Mouse (Mus musculus): Measurements from ENCODE around the gene Tmc3. TPM values are rescaled to one million over a fixed set of nuclear protein-coding genes. Genes with fewer than 3 reads are reported as not detected.

The Tmc3 gene
- total RNA-seq (2012; rRNA removed), result 0.80 and 1.3 TPM in 2 replicates

DNA sequence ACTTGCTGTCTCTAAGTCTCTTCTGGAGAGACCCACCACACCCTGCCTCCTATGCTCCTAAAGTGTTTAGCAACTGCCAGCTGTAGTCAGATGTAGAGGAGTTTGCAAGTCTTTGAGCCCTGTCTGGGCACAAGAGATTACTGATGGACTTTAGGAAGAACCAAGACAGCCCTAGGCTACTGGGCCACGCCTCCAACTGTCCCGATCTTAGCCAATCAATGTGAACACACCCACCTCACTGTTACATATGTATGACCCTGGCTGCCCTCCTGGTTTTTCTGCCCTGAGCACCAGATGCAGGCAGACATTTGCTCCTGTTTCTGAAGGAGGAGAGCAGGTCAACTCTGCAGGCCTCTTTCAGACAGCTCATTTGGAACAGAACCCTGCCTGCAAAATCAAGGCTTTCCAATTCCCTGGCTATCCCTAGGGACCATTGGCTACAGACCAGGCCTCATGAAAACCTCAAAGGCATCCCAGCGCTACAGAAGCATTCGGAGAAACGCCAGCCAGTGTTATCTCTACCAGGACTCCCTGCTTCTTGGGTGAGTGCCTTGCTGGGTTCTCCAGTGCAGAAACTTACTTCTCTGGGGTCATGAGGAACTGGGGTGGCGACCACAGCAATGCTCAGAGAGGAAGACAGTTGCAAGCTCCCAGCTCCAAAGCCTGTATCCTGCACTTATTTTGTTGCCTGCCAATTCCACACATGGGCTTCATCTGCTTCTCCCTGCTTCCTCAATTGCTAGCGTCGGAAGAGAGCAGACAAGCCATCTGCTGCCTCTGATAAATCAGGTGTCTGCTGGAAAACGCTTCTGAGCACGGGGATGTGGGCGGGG is at the start of gene Tmc3:
Gene Tmc3, plus strand, starts transcription at position 289 of the 833 bp plus-strand sequence.
- Histone ChIP-seq H3K27ac (ENCODE audit: insufficient read depth, low read depth, low read length, poor library complexity, severe bottlenecking) (no peak within 1 kb of the TSS), H3K36me3 (ENCODE audit: control insufficient read depth, insufficient read depth, low read length, poor library complexity, severe bottlenecking) (no peaks in the 10 kb centered on the region), H3K9me3 (ENCODE audit: control insufficient read depth, insufficient read depth, low read depth, low read length) (no peaks in the 10 kb centered on the region), H3K9ac (ENCODE audit: insufficient read depth, low read depth, low read length, poor library complexity, severe bottlenecking) (no peak within 1 kb of the TSS), H3K4me3 (ENCODE audit: insufficient read depth in 1 of 2, low read depth in 1 of 2, low read length in 2 of 2, poor library complexity in 1 of 2, severe bottlenecking in 1 of 2) (no peak within 1 kb of the TSS), H3K4me1 (ENCODE audit: control insufficient read depth in 2 of 2, insufficient read depth in 2 of 2, low read length in 2 of 2, poor library complexity in 1 of 2) (no peaks in the 10 kb centered on the region)
- TF ChIP-seq HCFC1 (IDR thresholded peaks at IDR 0.05; ENCODE audit: borderline replicate concordance, insufficient read depth, low read length) (no peak), ZC3H11A (IDR thresholded peaks at IDR 0.05; ENCODE audit: borderline replicate concordance, low read depth, low read length) (no peak), MAFK (IDR thresholded peaks at IDR 0.05; ENCODE audit: insufficient read depth, low read depth, low read length) (no peak), CHD2 (IDR thresholded peaks at IDR 0.05; ENCODE audit: low read depth, low read length) (no peak), ZNF384 (IDR thresholded peaks at IDR 0.05; ENCODE audit: low read depth, low read length) (no peak)
- DNase-seq (ENCODE audit: low read depth, low spot score), result no peak
- in situ Hi-C loops (cut with MboI; ENCODE audit: low sequenced_read_pairs in 2 of 2, unreplicated experiment in 2 of 2), result no loop called here

DNA sequence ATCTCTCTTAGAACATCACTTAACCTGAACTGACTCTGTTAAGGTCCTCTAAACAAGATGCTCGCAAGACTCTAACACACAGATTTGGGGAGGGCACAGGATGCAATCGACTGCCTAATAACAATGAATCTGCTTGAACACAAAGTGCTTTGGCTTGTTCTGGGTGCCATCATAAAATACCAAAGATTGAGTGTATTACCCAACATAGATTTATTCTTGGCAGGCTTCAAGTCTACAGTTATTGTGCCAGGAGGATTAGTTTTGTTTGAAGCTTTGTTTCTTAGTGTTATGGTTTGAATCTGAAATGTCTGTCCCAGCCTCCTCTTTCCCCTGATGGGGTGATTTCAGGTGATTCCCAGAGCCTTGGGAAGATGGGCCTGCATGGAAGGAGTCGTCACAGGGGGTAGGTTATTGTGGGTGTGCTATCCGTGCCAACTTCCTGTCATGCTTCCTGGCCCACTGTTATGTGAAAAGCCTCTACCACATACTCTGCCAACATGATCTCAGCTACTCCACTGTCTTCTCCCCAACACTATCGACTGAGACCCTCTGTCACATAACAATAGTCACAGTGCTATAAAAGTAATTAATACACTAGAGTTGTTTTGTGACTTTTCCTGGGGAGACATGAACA is 43.1 kb upstream of the Tmc3 start:
- DNase-seq (ENCODE audit: low read depth, low spot score), result no peak
- in situ Hi-C loops (cut with MboI; ENCODE audit: low sequenced_read_pairs in 2 of 2, unreplicated experiment in 2 of 2), result no loop called here
- TF ChIP-seq MAFK (IDR thresholded peaks at IDR 0.05; ENCODE audit: insufficient read depth, low read depth, low read length) (no peak), HCFC1 (IDR thresholded peaks at IDR 0.05; ENCODE audit: borderline replicate concordance, insufficient read depth, low read length) (no peak), ZNF384 (IDR thresholded peaks at IDR 0.05; ENCODE audit: low read depth, low read length) (no peak), CHD2 (IDR thresholded peaks at IDR 0.05; ENCODE audit: low read depth, low read length) (no peak), ZC3H11A (IDR thresholded peaks at IDR 0.05; ENCODE audit: borderline replicate concordance, low read depth, low read length) (no peak)
- Histone ChIP-seq H3K9ac (ENCODE audit: insufficient read depth, low read depth, low read length, poor library complexity, severe bottlenecking) (no peak overlapping the region), H3K27ac (ENCODE audit: insufficient read depth, low read depth, low read length, poor library complexity, severe bottlenecking) (no peak overlapping the region), H3K4me1 (ENCODE audit: control insufficient read depth in 2 of 2, insufficient read depth in 2 of 2, low read length in 2 of 2, poor library complexity in 1 of 2) (no peaks in the 10 kb centered on the region), H3K36me3 (ENCODE audit: control insufficient read depth, insufficient read depth, low read length, poor library complexity, severe bottlenecking) (no peaks in the 10 kb centered on the region), H3K4me3 (ENCODE audit: insufficient read depth in 1 of 2, low read depth in 1 of 2, low read length in 2 of 2, poor library complexity in 1 of 2, severe bottlenecking in 1 of 2) (no peak overlapping the region), H3K9me3 (ENCODE audit: control insufficient read depth, insufficient read depth, low read depth, low read length) (no peaks in the 10 kb centered on the region)

DNA sequence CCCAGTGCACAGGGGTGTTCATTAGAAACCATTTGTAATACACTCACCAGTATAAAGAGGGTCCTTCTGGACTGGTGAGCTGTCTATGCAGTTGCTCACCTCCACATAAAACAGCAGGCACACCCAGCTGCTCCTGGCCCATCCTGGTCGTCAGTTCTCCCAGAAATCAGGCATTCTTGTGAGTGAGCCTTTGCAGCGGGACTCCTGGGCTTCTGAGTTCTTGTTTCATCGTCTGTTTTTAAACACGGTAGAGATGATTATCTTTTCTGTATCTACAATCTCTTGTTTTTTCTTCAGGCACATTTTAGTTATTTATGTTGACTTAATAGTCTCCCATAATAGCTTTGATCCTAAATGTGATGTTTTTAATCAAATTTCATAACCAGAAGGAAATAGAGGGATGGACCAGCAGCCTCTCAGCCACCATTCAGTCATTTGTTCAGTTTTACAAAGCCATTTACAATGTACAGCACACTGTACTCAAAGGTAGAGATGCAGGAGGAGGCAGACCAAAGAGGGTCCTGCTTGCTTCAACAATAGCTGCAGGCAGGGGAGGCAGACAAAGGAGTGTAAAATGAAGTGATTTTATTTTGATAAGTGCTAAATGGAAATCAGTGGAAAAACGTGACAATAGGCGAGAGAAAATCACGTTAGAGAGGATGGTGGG is 35.9 kb upstream of the Tmc3 start:
- Histone ChIP-seq H3K27ac (ENCODE audit: insufficient read depth, low read depth, low read length, poor library complexity, severe bottlenecking) (no peak overlapping the region), H3K36me3 (ENCODE audit: control insufficient read depth, insufficient read depth, low read length, poor library complexity, severe bottlenecking) (no peaks in the 10 kb centered on the region), H3K4me3 (ENCODE audit: insufficient read depth in 1 of 2, low read depth in 1 of 2, low read length in 2 of 2, poor library complexity in 1 of 2, severe bottlenecking in 1 of 2) (no peak overlapping the region), H3K9ac (ENCODE audit: insufficient read depth, low read depth, low read length, poor library complexity, severe bottlenecking) (no peak overlapping the region), H3K9me3 (ENCODE audit: control insufficient read depth, insufficient read depth, low read depth, low read length) (no peaks in the 10 kb centered on the region), H3K4me1 (ENCODE audit: control insufficient read depth in 2 of 2, insufficient read depth in 2 of 2, low read length in 2 of 2, poor library complexity in 1 of 2) (no peaks in the 10 kb centered on the region)
- in situ Hi-C loops (cut with MboI; ENCODE audit: low sequenced_read_pairs in 2 of 2, unreplicated experiment in 2 of 2), result no loop called here
- DNase-seq (ENCODE audit: low read depth, low spot score), result no peak
- TF ChIP-seq ZNF384 (IDR thresholded peaks at IDR 0.05; ENCODE audit: low read depth, low read length) (no peak), HCFC1 (IDR thresholded peaks at IDR 0.05; ENCODE audit: borderline replicate concordance, insufficient read depth, low read length) (no peak), MAFK (IDR thresholded peaks at IDR 0.05; ENCODE audit: insufficient read depth, low read depth, low read length) (no peak), ZC3H11A (IDR thresholded peaks at IDR 0.05; ENCODE audit: borderline replicate concordance, low read depth, low read length) (no peak), CHD2 (IDR thresholded peaks at IDR 0.05; ENCODE audit: low read depth, low read length) (no peak)

- H3K4me3 ChIP-seq (ENCODE audit: insufficient read depth in 1 of 2, low read depth in 1 of 2, low read length in 2 of 2, poor library complexity in 1 of 2, severe bottlenecking in 1 of 2), result no peak overlapping the region
- DNase-seq (ENCODE audit: low read depth, low spot score), result no peak
- H3K9ac ChIP-seq (ENCODE audit: insufficient read depth, low read depth, low read length, poor library complexity, severe bottlenecking), result no peak overlapping the region
- no peaks in the 10 kb centered on the region for H3K4me1 ChIP-seq (ENCODE audit: control insufficient read depth in 2 of 2, insufficient read depth in 2 of 2, low read length in 2 of 2, poor library complexity in 1 of 2)
- no peak overlapping the region for H3K27ac ChIP-seq (ENCODE audit: insufficient read depth, low read depth, low read length, poor library complexity, severe bottlenecking)
- TF ChIP-seq MAFK (IDR thresholded peaks at IDR 0.05; ENCODE audit: insufficient read depth, low read depth, low read length), result no peak
- no peak for TF ChIP-seq HCFC1 (IDR thresholded peaks at IDR 0.05; ENCODE audit: borderline replicate concordance, insufficient read depth, low read length)
- no peak for TF ChIP-seq CHD2 (IDR thresholded peaks at IDR 0.05; ENCODE audit: low read depth, low read length)
- no peak for TF ChIP-seq ZNF384 (IDR thresholded peaks at IDR 0.05; ENCODE audit: low read depth, low read length)
- TF ChIP-seq ZC3H11A (IDR thresholded peaks at IDR 0.05; ENCODE audit: borderline replicate concordance, low read depth, low read length), result no peak
- H3K36me3 ChIP-seq (ENCODE audit: control insufficient read depth, insufficient read depth, low read length, poor library complexity, severe bottlenecking), result no peaks in the 10 kb centered on the region
- no peaks in the 10 kb centered on the region for H3K9me3 ChIP-seq (ENCODE audit: control insufficient read depth, insufficient read depth, low read depth, low read length)
- in situ Hi-C loops (cut with MboI; ENCODE audit: low sequenced_read_pairs in 2 of 2, unreplicated experiment in 2 of 2), result no loop called here
Observed at GRCm38 (mm10) chr7:83549353-83549774, 35.4 kb upstream of the Tmc3 start.
